Mouse (Mus musculus): ENCODE results near the gene A730049H05Rik.

A730049H05Rik gene

GRCm38 (mm10) chr6:92826561-92826960 is 10.3 kb downstream of the A730049H05Rik start:
- DNase-seq (ENCODE audit: low read depth in 1 of 2, low spot score in 2 of 2), result no peak

DNA sequence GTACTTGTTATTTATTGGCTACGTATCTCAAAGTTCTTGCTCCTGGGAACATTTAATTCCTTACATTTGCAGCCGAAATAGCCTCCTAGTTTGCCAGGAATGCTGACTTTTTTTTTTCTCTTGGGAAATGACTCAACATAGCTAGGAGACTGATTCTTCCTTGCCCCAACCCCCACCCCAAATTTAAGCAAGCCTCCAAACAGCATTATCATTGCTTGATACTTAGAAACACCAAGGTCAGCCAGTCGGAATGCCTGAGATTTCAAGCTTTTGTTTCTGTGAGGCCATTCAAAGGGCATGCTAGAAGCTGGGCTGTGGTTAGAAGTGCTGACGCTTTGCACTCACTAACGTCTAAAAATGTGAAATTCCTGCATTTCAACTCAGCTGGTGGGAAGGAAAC is 11.1 kb downstream of the A730049H05Rik start:
- DNase-seq (ENCODE audit: low read depth in 1 of 2, low spot score in 2 of 2), result no peak

DNA sequence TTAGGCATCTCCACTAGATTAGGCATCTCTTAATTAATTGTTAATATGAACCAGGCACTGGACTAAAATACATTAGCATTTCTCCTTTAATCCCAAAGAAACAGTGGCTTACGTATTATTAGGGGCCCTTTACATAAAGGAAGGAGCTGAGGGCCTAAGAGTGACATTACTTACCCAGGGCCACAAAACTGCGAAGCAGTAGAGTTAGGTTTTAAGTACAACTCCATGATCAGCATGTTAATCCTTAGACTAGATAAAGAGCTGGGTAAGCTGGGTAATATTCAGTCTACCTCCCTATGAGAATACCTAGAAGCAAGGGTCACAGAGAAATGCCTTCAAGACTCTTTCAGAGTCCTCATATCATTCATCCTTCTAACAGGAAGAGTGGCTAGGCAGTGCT is 12.9 kb downstream of the A730049H05Rik start:
- DNase-seq (ENCODE audit: low read depth in 1 of 2, low spot score in 2 of 2), result no peak

DNA sequence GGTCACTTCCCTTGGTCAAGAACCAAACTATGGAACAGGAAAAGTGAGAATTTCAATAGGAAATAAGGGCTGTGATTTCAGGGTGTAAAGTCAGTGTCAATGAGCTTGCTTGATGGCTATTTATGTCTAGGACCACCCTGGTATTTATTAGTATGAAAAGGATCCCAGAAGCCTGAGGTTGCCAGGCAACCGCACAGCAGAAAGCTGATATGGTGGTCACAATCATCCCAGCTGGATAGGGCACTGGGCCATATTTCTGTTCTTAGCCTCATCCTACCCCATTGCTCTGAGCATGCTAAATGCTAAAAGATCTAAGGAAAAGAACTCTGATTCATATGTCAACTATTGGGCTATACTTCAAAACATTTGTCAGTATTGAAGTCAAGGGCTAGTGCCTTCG is 14.8 kb downstream of the A730049H05Rik start:
- DNase-seq (ENCODE audit: low read depth in 1 of 2, low spot score in 2 of 2), result no peak

DNA sequence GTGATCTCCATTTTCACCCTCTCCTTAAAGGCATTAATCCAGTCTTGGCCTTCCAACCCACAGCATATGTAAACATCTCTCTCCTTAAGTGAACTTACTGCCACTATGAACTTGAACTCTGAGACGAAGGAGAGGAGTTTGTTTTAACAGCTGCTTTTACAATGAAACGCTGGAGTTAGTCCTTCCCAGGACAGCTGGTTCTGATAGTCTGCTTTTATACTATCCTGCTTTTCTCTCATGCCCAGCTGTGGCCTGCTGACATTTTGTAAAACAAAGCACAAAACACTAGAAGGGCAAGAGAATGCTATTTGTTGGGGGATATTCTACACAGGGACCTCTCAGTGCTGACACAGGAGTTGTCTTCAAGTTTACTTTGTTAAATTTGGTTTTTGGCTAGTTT is 25.7 kb downstream of the A730049H05Rik start:
- no peak for DNase-seq (ENCODE audit: low read depth in 1 of 2, low spot score in 2 of 2)

GRCm38 (mm10) chr6:92843474-92843873 is 27.2 kb downstream of the A730049H05Rik start:
- DNase-seq (ENCODE audit: low read depth in 1 of 2, low spot score in 2 of 2), result no peak

GRCm38 (mm10) chr6:92845898-92846297 is 29.6 kb downstream of the A730049H05Rik start:
- no peak for DNase-seq (ENCODE audit: low read depth in 1 of 2, low spot score in 2 of 2)

- no peak for DNase-seq (ENCODE audit: low read depth in 1 of 2, low spot score in 2 of 2)
Measured at GRCm38 (mm10) chr6:92846614-92847013, 30.3 kb downstream of the A730049H05Rik start.

DNA sequence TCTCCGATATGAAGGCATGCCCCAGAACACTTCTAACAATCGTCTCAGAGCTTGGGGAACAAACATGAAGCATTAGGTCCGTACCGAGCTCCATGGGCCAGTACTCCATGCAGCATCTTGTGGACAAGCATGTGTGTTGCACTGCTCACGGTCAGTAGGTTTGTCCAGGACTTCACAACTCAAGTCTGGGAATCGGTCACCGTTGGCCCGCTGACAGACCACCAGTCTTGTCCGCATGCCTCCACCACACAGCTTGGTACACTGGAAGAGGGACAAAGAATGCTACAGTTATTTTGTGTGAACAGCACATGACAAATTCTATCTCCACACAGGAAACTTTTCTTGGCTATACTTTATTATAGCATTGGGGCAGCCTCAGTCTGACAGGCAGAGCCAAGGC is 32.9 kb downstream of the A730049H05Rik start:
- DNase-seq (ENCODE audit: low read depth in 1 of 2, low spot score in 2 of 2), result no peak

- no peak for DNase-seq (ENCODE audit: low read depth in 1 of 2, low spot score in 2 of 2)
Measured at GRCm38 (mm10) chr6:92850250-92850649, 34.0 kb downstream of the A730049H05Rik start.

DNA sequence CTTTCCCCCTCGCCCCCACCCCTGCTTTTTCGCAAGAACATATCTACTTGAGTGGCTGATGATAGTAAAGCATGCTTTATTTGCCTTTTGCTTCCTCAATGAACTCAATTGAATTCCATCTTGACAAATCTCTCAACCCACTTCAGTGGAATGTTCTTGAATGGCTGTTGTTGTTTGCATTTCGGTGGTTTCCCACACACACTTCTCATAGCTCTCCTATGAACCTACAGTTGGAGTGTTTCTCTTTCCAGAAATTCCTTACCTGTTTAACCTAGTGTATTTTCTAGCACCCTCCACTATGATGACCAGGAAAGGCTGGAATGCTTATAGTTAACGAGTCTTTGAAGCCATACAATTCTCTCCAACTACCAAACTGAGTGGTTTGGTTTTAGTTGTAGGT is 38.6 kb downstream of the A730049H05Rik start:
- no peak for DNase-seq (ENCODE audit: low read depth in 1 of 2, low spot score in 2 of 2)

DNA sequence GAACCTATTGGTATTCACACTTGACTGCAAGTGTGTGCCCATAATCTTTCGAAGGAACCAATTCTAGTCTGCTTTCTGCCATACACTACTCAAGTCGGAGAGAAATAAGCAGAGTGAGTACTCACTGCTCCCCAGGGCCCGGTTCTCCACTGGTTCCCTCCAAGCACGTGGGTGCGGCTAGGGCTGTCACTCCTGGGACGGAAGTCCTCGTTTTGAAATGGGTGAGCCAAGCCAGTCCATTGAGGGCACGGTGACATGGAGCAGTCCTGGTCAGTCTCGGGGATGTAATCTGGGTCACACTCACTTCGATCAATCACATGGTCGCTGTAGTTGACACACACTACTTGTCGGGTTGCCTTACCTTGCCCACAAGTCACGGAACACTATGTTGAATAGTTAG is 41.5 kb downstream of the A730049H05Rik start:
- DNase-seq (ENCODE audit: low read depth in 1 of 2, low spot score in 2 of 2), result no peak

GRCm38 (mm10) chr6:92858721-92859510 is 42.6 kb downstream of the A730049H05Rik start:
- no peak for DNase-seq (ENCODE audit: low read depth in 1 of 2, low spot score in 2 of 2)

GRCm38 (mm10) chr6:92860285-92860912 is 44.1 kb downstream of the A730049H05Rik start:
- no peak for DNase-seq (ENCODE audit: low read depth in 1 of 2, low spot score in 2 of 2)

GRCm38 (mm10) chr6:92862599-92862998 is 46.3 kb downstream of the A730049H05Rik start:
- no peak for DNase-seq (ENCODE audit: low read depth in 1 of 2, low spot score in 2 of 2)

DNA sequence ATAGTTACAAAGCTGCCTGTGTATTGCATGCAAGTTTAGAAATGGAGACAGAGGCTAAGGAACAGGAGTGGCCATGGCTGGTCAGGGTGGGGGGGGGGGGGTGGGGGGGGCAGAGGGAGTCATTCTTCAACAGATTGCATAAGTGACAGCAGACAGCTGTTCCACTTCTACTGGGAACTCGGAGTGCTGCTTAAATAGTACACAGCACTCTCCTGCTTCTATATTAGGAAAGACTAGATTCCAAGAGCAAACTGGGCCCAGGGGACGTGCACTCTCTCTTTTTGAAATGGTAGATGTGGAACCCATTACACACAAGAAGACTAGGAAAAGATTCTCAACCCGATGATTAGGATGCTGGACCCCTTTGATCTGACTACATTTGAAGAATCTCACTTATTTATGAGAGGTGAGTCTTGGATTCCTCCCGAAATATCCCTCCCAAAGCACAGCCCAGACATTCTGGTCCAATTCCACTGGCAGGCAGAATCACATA is 52.9 kb downstream of the A730049H05Rik start, which contains the start of gene Gm15737:
TSS of gene Gm15737 (plus strand) at position 269 of the 493 bp plus-strand sequence.
- no peak for DNase-seq (ENCODE audit: low read depth in 1 of 2, low spot score in 2 of 2)

- DNase-seq (ENCODE audit: low read depth in 1 of 2, low spot score in 2 of 2), result no peak
Measured at GRCm38 (mm10) chr6:92869582-92870219, 53.4 kb downstream of the A730049H05Rik start.

DNA sequence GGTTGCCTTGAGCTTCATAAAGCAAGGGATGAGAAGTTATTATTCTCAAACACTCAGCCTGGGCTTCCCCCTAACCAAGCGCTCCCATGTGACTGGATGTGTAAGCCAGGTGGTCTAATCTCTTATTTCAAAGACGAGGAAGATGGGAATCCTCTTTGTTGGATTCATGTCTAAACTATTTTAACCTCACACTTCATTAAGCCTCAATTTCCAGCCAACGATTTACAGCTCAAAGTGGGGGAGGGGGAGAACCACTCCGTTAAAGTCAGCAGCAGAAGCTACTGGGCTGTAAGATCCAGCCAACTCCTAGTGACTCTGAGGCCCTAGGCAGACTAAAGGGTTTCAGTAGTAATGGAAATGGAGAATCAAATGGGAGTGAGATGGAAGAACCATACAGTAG is 55.5 kb downstream of the A730049H05Rik start:
- DNase-seq (ENCODE audit: low read depth in 1 of 2, low spot score in 2 of 2), result no peak

DNA sequence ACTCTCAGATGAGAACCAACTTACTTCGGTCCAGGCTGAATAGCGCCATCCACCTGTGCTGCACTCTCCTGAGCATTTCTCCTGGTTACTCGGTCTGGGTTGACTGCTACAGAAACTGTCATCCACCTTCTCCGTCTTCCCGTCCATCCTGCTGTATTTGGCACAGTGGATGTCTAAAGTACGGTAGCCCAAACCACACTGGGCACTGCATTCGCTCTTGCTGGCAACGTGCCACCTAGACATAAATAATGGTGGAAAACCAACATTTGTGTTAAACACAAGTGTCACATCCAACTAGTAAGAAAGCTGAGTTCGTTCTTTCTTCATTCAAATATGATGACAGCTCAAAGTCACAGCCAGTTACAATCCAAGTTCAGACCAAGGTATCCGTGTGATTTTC is 56.5 kb downstream of the A730049H05Rik start:
- no peak for DNase-seq (ENCODE audit: low read depth in 1 of 2, low spot score in 2 of 2)

GRCm38 (mm10) chr6:92874854-92875253 is 58.6 kb downstream of the A730049H05Rik start:
- no peak for DNase-seq (ENCODE audit: low read depth in 1 of 2, low spot score in 2 of 2)

- DNase-seq (ENCODE audit: low read depth in 1 of 2, low spot score in 2 of 2), result no peak
Measured at GRCm38 (mm10) chr6:92875340-92875739, 59.1 kb downstream of the A730049H05Rik start.

- DNase-seq (ENCODE audit: low read depth in 1 of 2, low spot score in 2 of 2), result no peak
Measured at GRCm38 (mm10) chr6:92876121-92876520, 59.8 kb downstream of the A730049H05Rik start.
